Mouse (Mus musculus) lung, postnatal 0 days (tissue): ENCODE measurements around the gene Gramd1a. TPM values are rescaled to one million over a fixed set of nuclear protein-coding genes. Genes with fewer than 3 reads are reported as not detected.
A peak's percentile ranks its signal among the peaks of the same experiment; 100 is the strongest.

Source experiments
- ATAC-seq: fragments of 200-750 bp; cut with Nextera tagmentation; 2 replicates; pipeline ENCODE4 v1.8.0; 2017; ENCODE audit warnings: moderate library complexity
- DNase-seq: peaks from one replicate; pipeline ENCODE4 v3.0.0-alpha.2; 2016; ENCODE audit warnings: low spot score
- H3K27ac ChIP-seq: fragments of 300-500 bp; sonication (generic); 2 replicates; pipeline ENCODE4 v1.5.1; 2014; ENCODE audit warnings: antibody characterized with exemption, mild to moderate bottlenecking, low read length, mixed read lengths
- H3K27me3 ChIP-seq: fragments of 300-500 bp; sonication (generic); replicated peaks from 2 replicates; pipeline ENCODE4 v1.6.1; 2014; ENCODE audit warnings: low read length, mixed read lengths; ENCODE audit not compliant: insufficient read depth
- H3K36me3 ChIP-seq: fragments of 300-500 bp; sonication (generic); 2 replicates; pipeline ENCODE4 v1.6.1; 2014; ENCODE audit warnings: low read length, mixed read lengths; ENCODE audit not compliant: insufficient read depth
- H3K4me1 ChIP-seq: fragments of 300-500 bp; sonication (generic); 2 replicates; pipeline ENCODE4 v1.6.1; 2014; ENCODE audit warnings: antibody characterized with exemption, low read depth, low read length, mixed read lengths; ENCODE audit not compliant: insufficient read depth
- H3K4me2 ChIP-seq: fragments of 300-500 bp; sonication (generic); replicated peaks from 2 replicates; pipeline ENCODE4 v1.6.1; 2014; ENCODE audit warnings: low read depth, mild to moderate bottlenecking, low read length, moderate library complexity, mixed read lengths
- H3K4me3 ChIP-seq: fragments of 300-500 bp; sonication (generic); 2 replicates; pipeline ENCODE4 v1.5.1; 2014; ENCODE audit warnings: low read depth, low read length
- H3K9ac ChIP-seq: fragments of 300-500 bp; sonication (generic); replicated peaks from 2 replicates; pipeline ENCODE4 v1.6.1; 2014; ENCODE audit warnings: low read depth, mild to moderate bottlenecking
- H3K9me3 ChIP-seq: fragments of 300-500 bp; sonication (generic); 2 replicates; pipeline ENCODE4 v1.6.1; 2016; ENCODE audit warnings: low read length, mixed read lengths
- CTCF ChIP-seq: IDR thresholded peaks from 2 replicates; pipeline ENCODE4 v1.5.1; 2016; ENCODE audit warnings: antibody characterized with exemption, mild to moderate bottlenecking
- EP300 ChIP-seq: IDR thresholded peaks from 2 replicates; pipeline ENCODE4 v1.6.1; 2016; ENCODE audit warnings: antibody characterized with exemption, mild to moderate bottlenecking, control low read depth
- WGBS: fragments of 180-500 bp; shearing (Covaris S2); extraction: QIAGEN DNeasy Blood & Tissue Kit; methylation state at CpG from one replicate; pipeline ENCODE4 v1.1.7; 2014; 5-methylcytosine and 5-hydroxymethylcytosine counted together
- polyA plus RNA-seq: library from polyadenylated mRNA; unstranded; fragments of >200 nt; fragmentation: Nextera tagmentation; extraction: Ambion mirVana; gene quantifications from 2 replicates; pipeline ENCODE4 v1.2.1, GENCODE M21; 2015

Gene Gramd1a
- polyA plus RNA-seq, 1 experiment from 2014 or later = 31.7 TPM

GRCm38 (mm10) chr7:31112036-31112435 lies 43.7 kb downstream of the Gramd1a start:
- H3K9ac ChIP-seq = no peak overlapping the region
- 40% methylated on average over 4 of the region's 4 CpGs for WGBS
- no peak overlapping the region for H3K4me3 ChIP-seq
- no peak overlapping the region for H3K27ac ChIP-seq
- ATAC-seq (no peak), DNase-seq (no peak)
- TF ChIP-seq CTCF (no peak), EP300 (no peak)
- H3K36me3 ChIP-seq = no peaks in the 10 kb centered on the region
- H3K4me1 ChIP-seq = peaks cover 5% of the 10 kb centered on the region
- H3K4me2 ChIP-seq = no peak overlapping the region
- H3K27me3 ChIP-seq = no peaks in the 10 kb centered on the region
- no peaks in the 10 kb centered on the region for H3K9me3 ChIP-seq

GRCm38 (mm10) chr7:31110861-31111385 lies 44.8 kb downstream of the Gramd1a start:
- ATAC-seq (no peak), DNase-seq (no peak)
- 74% methylated on average over 15 of the region's 15 CpGs for WGBS
- no peak overlapping the region for H3K4me2 ChIP-seq
- peaks cover 5% of the 10 kb centered on the region for H3K4me1 ChIP-seq
- H3K36me3 ChIP-seq = no peaks in the 10 kb centered on the region
- H3K9ac ChIP-seq = no peak overlapping the region
- no peaks in the 10 kb centered on the region for H3K9me3 ChIP-seq
- no peak for TF ChIP-seq EP300
- no peak for TF ChIP-seq CTCF
- no peak overlapping the region for H3K4me3 ChIP-seq
- H3K27me3 ChIP-seq = no peaks in the 10 kb centered on the region
- H3K27ac ChIP-seq = no peak overlapping the region

DNA sequence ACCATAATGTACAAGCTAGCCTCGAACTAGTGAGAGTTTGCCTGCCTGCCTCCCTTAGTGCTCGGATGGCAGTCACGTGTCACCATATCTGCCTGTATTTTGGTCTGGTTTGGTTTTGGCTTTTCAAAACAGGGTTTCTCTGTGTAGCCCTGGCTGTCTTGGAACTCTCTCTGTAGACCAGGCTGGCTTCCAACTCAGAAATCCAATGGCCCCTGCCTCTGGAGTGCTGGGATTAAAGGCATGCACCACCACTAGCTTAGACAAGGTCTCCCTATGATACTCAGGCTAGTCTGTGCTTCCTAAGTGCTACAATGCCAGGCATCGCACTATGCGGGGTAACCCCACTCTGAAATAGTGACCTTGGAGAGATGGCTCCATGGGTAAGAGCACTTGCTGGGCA lies 45.9 kb downstream of the Gramd1a start:
- no peak overlapping the region for H3K27ac ChIP-seq
- TF ChIP-seq CTCF = no peak
- no peak for TF ChIP-seq EP300
- DNase-seq (no peak), ATAC-seq (no peak)
- H3K27me3 ChIP-seq = no peaks in the 10 kb centered on the region
- no peaks in the 10 kb centered on the region for H3K9me3 ChIP-seq
- WGBS = 83% methylated on average over 5 of the region's 5 CpGs
- no peaks in the 10 kb centered on the region for H3K36me3 ChIP-seq
- H3K9ac ChIP-seq = no peak overlapping the region
- H3K4me3 ChIP-seq = no peak overlapping the region
- no peak overlapping the region for H3K4me2 ChIP-seq
- H3K4me1 ChIP-seq = no peaks in the 10 kb centered on the region

DNA sequence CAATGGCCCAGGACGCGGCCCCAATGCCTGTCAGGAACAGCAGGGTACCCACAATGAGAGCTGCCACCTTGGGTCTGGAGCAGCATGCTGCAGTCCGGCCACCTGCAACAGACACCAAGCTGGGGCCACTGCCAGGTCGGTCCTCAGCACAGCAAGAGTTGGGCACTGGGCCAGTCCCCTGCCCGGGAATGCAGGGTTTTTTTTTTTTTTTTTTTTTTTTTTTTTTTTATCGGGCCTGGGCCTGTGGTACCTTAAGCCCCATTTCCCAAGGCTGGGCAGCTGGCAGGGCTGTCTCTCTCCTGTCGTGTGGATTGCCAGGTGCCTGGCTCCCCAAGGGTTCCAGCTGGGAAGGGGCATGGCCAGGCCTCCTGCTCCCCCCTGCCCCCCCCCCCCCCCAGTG lies 46.6 kb downstream of the Gramd1a start:
- H3K9me3 ChIP-seq = no peaks in the 10 kb centered on the region
- H3K4me3 ChIP-seq = no peak overlapping the region
- DNase-seq (peak; percentile 77), ATAC-seq (peak; percentile 59)
- WGBS = 19% methylated on average over 7 of the region's 7 CpGs
- no peaks in the 10 kb centered on the region for H3K36me3 ChIP-seq
- TF ChIP-seq EP300 (no peak), CTCF (no peak)
- H3K27ac ChIP-seq = no peak overlapping the region
- H3K4me2 ChIP-seq = no peak overlapping the region
- no peak overlapping the region for H3K9ac ChIP-seq
- H3K27me3 ChIP-seq = no peaks in the 10 kb centered on the region
- no peaks in the 10 kb centered on the region for H3K4me1 ChIP-seq

DNA sequence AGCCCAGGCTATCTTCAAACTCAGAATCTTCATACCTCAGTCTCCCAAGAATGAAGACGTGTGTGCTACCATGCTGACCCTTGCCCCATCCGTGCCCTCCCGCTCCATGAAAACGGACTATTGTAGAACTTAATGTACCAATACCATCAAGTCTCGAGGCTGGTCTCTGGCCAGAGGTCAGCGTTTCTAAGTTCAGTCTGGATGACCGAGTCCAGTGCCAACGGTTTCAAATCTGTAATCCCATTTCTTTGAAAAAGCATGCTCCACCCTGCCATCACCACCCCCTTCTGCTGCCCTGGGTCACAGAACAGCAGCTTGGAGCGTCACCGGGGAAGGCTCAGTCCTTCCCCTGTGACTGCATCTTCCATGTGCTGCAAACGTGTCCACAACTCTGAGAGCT lies 47.9 kb downstream of the Gramd1a start:
- Histone ChIP-seq H3K27ac (no peak overlapping the region), H3K36me3 (no peaks in the 10 kb centered on the region), H3K9ac (no peak overlapping the region), H3K4me3 (no peak overlapping the region), H3K4me2 (no peak overlapping the region), H3K27me3 (no peaks in the 10 kb centered on the region), H3K9me3 (no peaks in the 10 kb centered on the region), H3K4me1 (no peaks in the 10 kb centered on the region)
- WGBS = 87% methylated on average over 11 of the region's 11 CpGs
- no peak for TF ChIP-seq CTCF
- TF ChIP-seq EP300 = no peak
- no peak for DNase-seq
- no peak for ATAC-seq

- H3K27ac ChIP-seq = no peak overlapping the region
- no peaks in the 10 kb centered on the region for H3K4me1 ChIP-seq
- DNase-seq (no peak), ATAC-seq (no peak)
- TF ChIP-seq EP300 = no peak
- no peak for TF ChIP-seq CTCF
- H3K4me3 ChIP-seq = no peak overlapping the region
- H3K36me3 ChIP-seq = no peaks in the 10 kb centered on the region
- no peak overlapping the region for H3K9ac ChIP-seq
- H3K4me2 ChIP-seq = no peak overlapping the region
- H3K9me3 ChIP-seq = no peaks in the 10 kb centered on the region
- 40% methylated on average over 3 of the region's 3 CpGs for WGBS
- H3K27me3 ChIP-seq = no peaks in the 10 kb centered on the region
These were observed 49.5 kb downstream of the Gramd1a start for GRCm38 (mm10) chr7:31106166-31106565.
